Mouse (Mus musculus) hindbrain, embryonic 13.5 days (tissue): ENCODE measurements at regions not wholly inside any gene's neighbourhood (a gene's known extent, or its start where the extent isn't known, plus 50 kb on each side); places are given as distances from the start of the nearest gene placed in this dataset.

Experiments used
- ATAC-seq: fragments of 200-750 bp; cut with Nextera tagmentation; 2 replicates; pipeline ENCODE4 v1.8.0; 2017; ENCODE audit warnings: moderate TSS enrichment; ENCODE audit not compliant: low FRiP score
- H3K27ac ChIP-seq: fragments of 300-500 bp; sonication (generic); 2 replicates; pipeline ENCODE4 v1.5.1; 2015; ENCODE audit warnings: inconsistent platforms, mild to moderate bottlenecking, moderate library complexity
- H3K27me3 ChIP-seq: fragments of 300-500 bp; sonication (generic); 2 replicates; pipeline ENCODE4 v1.6.1; 2015; ENCODE audit warnings: mild to moderate bottlenecking, inconsistent platforms
- H3K36me3 ChIP-seq: fragments of 300-500 bp; sonication (generic); 2 replicates; pipeline ENCODE4 v1.6.1; 2015; ENCODE audit warnings: mild to moderate bottlenecking, inconsistent platforms
- H3K4me1 ChIP-seq: fragments of 300-500 bp; sonication (generic); replicated peaks from 2 replicates; pipeline ENCODE4 v1.6.1; 2015; ENCODE audit warnings: inconsistent platforms
- H3K4me2 ChIP-seq: fragments of 300-500 bp; sonication (generic); 2 replicates; pipeline ENCODE4 v1.6.1; 2015; ENCODE audit warnings: inconsistent platforms, mild to moderate bottlenecking, moderate library complexity
- H3K4me3 ChIP-seq: fragments of 300-500 bp; sonication (generic); 2 replicates; pipeline ENCODE4 v1.5.1; 2015; ENCODE audit warnings: mild to moderate bottlenecking, inconsistent platforms
- H3K9ac ChIP-seq: fragments of 300-500 bp; sonication (generic); 2 replicates; pipeline ENCODE4 v1.6.1; 2015; ENCODE audit warnings: mild to moderate bottlenecking, inconsistent platforms
- H3K9me3 ChIP-seq: fragments of 300-500 bp; sonication (generic); 2 replicates; pipeline ENCODE4 v1.6.1; 2016; ENCODE audit warnings: inconsistent platforms
- WGBS: fragments of 180-500 bp; shearing (Covaris S2); methylation state at CpG from one replicate; pipeline ENCODE4 v1.1.7; 2015; 5-methylcytosine and 5-hydroxymethylcytosine counted together

GRCm38 (mm10) chr11:24226755-24227154 lies 148.9 kb downstream of the Bcl11a start:
- Histone ChIP-seq H3K27me3 (no peaks in the 10 kb centered on the region), H3K36me3 (no peaks in the 10 kb centered on the region), H3K4me2 (no peak overlapping the region), H3K27ac (no peak overlapping the region), H3K4me1 (no peaks in the 10 kb centered on the region), H3K9ac (no peak overlapping the region), H3K9me3 (no peaks in the 10 kb centered on the region), H3K4me3 (no peak overlapping the region)
- WGBS, result 87% methylated on average over 3 of the region's 3 CpGs
- ATAC-seq, result no peak

GRCm38 (mm10) chr11:24233376-24233775 lies 155.5 kb downstream of the Bcl11a start:
- no peaks in the 10 kb centered on the region for H3K9me3 ChIP-seq
- no peak for ATAC-seq
- no peaks in the 10 kb centered on the region for H3K36me3 ChIP-seq

GRCm38 (mm10) chr11:24233821-24234220 lies 156.0 kb downstream of the Bcl11a start:
- ATAC-seq, result no peak
- Histone ChIP-seq H3K27me3 (no peaks in the 10 kb centered on the region), H3K27ac (no peak overlapping the region), H3K4me1 (0 out of 2 replicates have a peak, but pooled peaks cover 3% of the 10 kb centered on the region), H3K4me3 (no peak overlapping the region), H3K36me3 (no peaks in the 10 kb centered on the region), H3K4me2 (no peak overlapping the region), H3K9me3 (no peaks in the 10 kb centered on the region), H3K9ac (no peak overlapping the region)
- WGBS, result 77% methylated on average over 9 of the region's 9 CpGs

More at GRCm38 (mm10) chr11:24233376-24233775, 155.5 kb downstream of the Bcl11a start:
- H3K27me3 ChIP-seq, result no peaks in the 10 kb centered on the region
- H3K4me2 ChIP-seq, result no peak overlapping the region
- H3K4me1 ChIP-seq, result 0 out of 2 replicates have a peak, but pooled peaks cover 3% of the 10 kb centered on the region
- no peak overlapping the region for H3K9ac ChIP-seq
- H3K27ac ChIP-seq, result no peak overlapping the region
- WGBS, result 88% methylated on average over 11 of the region's 11 CpGs
- no peak overlapping the region for H3K4me3 ChIP-seq

- 74% methylated on average over 3 of the region's 3 CpGs for WGBS
- Histone ChIP-seq H3K36me3 (no peaks in the 10 kb centered on the region), H3K4me2 (no peak overlapping the region), H3K27me3 (no peaks in the 10 kb centered on the region), H3K9ac (no peak overlapping the region), H3K9me3 (no peaks in the 10 kb centered on the region), H3K4me3 (no peak overlapping the region), H3K27ac (no peak overlapping the region), H3K4me1 (0 out of 2 replicates have a peak, but pooled peaks cover 3% of the 10 kb centered on the region)
- no peak for ATAC-seq
Measured at GRCm38 (mm10) chr11:24234422-24234821, 156.6 kb downstream of the Bcl11a start.

DNA sequence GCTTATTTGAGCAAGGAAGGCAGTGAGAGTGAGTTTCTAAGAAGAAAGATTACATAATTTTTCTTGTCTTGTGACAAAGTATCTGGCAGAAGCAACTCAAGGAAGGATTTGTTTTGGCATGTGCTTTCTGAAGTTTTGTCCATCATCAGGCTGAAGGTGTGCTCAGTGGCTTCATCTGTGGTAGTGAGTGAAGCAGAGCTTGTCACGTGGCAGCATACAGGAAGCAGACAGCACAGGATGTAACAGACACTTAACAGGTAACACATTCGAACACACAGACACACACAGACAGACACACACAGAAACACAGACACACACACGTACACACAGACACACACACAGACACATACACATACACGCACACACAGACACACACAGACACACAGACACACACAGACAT lies 157.5 kb downstream of the Bcl11a start:
- H3K27ac ChIP-seq, result no peak overlapping the region
- H3K9me3 ChIP-seq, result no peaks in the 10 kb centered on the region
- no peaks in the 10 kb centered on the region for H3K36me3 ChIP-seq
- WGBS, result 90% methylated on average over 4 of the region's 4 CpGs
- H3K4me1 ChIP-seq, result 0 out of 2 replicates have a peak, but pooled peaks cover 3% of the 10 kb centered on the region
- no peaks in the 10 kb centered on the region for H3K27me3 ChIP-seq
- no peak overlapping the region for H3K4me2 ChIP-seq
- H3K9ac ChIP-seq, result no peak overlapping the region
- no peak overlapping the region for H3K4me3 ChIP-seq
- no peak for ATAC-seq

DNA sequence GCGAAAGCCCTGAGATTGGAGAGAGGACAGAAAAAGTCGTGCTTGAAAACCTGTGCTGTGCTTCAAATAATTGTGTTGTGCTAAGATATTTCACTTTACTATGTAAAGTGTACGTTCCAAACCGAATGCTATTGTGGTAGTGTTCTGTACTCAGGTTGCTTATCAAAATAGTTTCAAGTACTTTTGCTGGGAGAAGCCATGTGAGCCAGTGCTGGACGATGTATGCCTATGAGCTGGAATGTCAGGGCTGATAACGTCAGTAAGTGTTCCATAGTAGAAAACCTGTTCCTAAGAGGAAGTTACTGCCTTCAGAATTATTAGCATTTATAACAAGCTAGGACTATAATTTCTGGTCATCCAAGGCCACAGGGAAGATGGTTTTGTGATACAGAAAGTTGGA lies 161.8 kb downstream of the Bcl11a start:
- no peak for ATAC-seq
- H3K27ac ChIP-seq, result no peak overlapping the region
- no peaks in the 10 kb centered on the region for H3K36me3 ChIP-seq
- H3K4me1 ChIP-seq, result peaks cover 5% of the 10 kb centered on the region; the same call in 1 of the 2 replicates
- WGBS, result 92% methylated on average over 6 of the region's 6 CpGs
- H3K27me3 ChIP-seq, result no peaks in the 10 kb centered on the region
- H3K4me3 ChIP-seq, result no peak overlapping the region
- H3K4me2 ChIP-seq, result no peak overlapping the region
- H3K9me3 ChIP-seq, result no peaks in the 10 kb centered on the region
- H3K9ac ChIP-seq, result no peak overlapping the region

DNA sequence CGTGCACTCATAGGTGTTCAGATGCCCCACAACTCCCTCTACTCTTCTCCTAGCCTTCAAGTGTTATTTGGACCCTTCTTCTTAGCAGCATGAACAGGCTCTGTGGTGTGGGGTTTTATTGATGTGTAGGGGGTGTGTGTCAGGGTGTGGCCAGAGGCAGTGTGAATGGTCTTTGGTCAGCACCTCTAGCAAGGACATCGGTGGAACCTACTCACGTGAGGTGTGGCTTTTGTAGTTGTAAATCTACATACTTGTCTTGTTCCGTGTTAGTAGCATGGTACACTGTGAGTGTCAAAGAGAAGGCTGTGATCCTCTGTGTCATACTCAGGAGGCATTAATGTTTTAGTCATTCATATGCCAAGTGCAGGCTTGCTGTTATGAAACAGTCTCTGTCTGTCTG lies 164.2 kb downstream of the Bcl11a start:
- H3K36me3 ChIP-seq, result no peaks in the 10 kb centered on the region
- H3K4me1 ChIP-seq, result peaks cover 6% of the 10 kb centered on the region; the same call in 1 of the 2 replicates
- no peak overlapping the region for H3K4me3 ChIP-seq
- WGBS, result 82% methylated on average over 4 of the region's 4 CpGs
- H3K9ac ChIP-seq, result no peak overlapping the region
- H3K27ac ChIP-seq, result no peak overlapping the region
- no peaks in the 10 kb centered on the region for H3K27me3 ChIP-seq
- H3K4me2 ChIP-seq, result no peak overlapping the region
- no peaks in the 10 kb centered on the region for H3K9me3 ChIP-seq
- ATAC-seq, result no peak

DNA sequence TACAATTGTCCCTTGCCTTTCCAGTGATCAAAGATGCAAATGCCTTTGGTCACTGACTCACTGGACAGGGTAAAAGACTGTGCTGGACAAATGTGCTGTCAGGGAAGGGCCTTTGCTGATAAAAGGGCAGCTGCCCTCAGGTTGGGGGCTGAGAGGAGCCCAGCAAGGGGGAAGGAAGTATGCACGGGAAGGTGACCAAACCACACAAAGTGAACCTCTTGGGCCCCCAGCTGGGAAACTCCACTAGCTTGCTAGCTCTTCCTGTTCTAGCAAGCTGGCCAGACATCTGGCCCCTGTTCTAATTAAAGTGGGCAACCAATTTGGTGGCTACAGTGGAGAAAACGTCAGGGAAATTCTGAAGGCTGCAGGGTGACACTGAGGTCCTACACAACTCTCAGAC lies 165.0 kb downstream of the Bcl11a start:
- Histone ChIP-seq H3K9me3 (no peaks in the 10 kb centered on the region), H3K27me3 (no peaks in the 10 kb centered on the region), H3K4me3 (no peak overlapping the region), H3K9ac (no peak overlapping the region), H3K27ac (no peak overlapping the region), H3K4me2 (no peak overlapping the region), H3K4me1 (peaks cover 6% of the 10 kb centered on the region; the same call in 1 of the 2 replicates), H3K36me3 (no peaks in the 10 kb centered on the region)
- ATAC-seq, result no peak
- 13% methylated on average over 2 of the region's 2 CpGs for WGBS

GRCm38 (mm10) chr11:24245390-24245789 lies 167.5 kb downstream of the Bcl11a start:
- Histone ChIP-seq H3K9ac (no peak overlapping the region), H3K9me3 (no peaks in the 10 kb centered on the region), H3K4me2 (no peak overlapping the region), H3K4me1 (peaks cover 6% of the 10 kb centered on the region; the same call in 1 of the 2 replicates), H3K27me3 (no peaks in the 10 kb centered on the region), H3K4me3 (no peak overlapping the region), H3K27ac (no peak overlapping the region), H3K36me3 (no peaks in the 10 kb centered on the region)
- WGBS, result 84% methylated on average over 4 of the region's 4 CpGs
- ATAC-seq, result no peak

DNA sequence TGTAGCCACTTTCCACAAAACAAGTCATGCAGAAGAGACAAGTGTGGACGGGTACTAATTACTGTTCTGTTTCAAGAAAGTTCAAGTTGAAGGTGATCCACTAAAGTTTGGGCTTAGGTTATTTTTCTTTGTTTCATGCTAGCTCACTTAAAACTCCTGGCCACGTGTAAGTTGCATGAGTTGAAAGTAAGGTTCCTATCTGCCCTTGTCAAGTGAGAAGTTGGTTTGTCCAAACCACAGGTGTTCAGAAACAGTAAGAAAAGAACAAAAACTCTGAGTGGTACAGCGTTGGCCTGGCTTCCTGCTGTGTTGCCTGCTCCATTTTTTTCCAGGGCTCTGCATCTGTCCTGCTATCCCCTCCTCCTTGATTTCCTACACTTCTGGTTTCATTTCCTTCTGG lies 168.5 kb downstream of the Bcl11a start:
- WGBS, result 70% methylated on average over 3 of the region's 3 CpGs
- no peak overlapping the region for H3K27ac ChIP-seq
- no peaks in the 10 kb centered on the region for H3K27me3 ChIP-seq
- H3K4me1 ChIP-seq, result peaks cover 6% of the 10 kb centered on the region; the same call in 1 of the 2 replicates
- no peak overlapping the region for H3K4me3 ChIP-seq
- ATAC-seq, result no peak
- H3K4me2 ChIP-seq, result no peak overlapping the region
- H3K9ac ChIP-seq, result no peak overlapping the region
- H3K9me3 ChIP-seq, result no peaks in the 10 kb centered on the region
- no peaks in the 10 kb centered on the region for H3K36me3 ChIP-seq

DNA sequence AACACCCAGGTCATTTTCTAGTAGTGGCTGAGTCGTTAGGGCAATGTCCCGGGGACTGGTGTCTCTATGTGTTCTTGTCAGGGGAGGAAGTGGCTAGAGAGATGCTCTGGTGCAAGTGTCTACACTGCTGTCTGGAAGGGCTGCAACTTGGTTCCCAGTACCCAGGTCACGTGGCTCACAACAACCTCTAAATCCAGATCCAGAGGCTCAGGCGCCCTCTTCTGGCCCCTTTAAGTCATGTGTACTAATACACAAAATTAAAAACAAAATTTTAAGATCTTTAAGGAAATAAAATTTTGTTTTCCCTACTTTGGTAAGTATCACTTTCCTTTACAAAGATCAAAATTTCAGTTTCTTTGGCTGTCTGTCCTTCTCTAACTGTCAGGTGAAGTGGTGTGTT lies 169.4 kb downstream of the Bcl11a start:
- H3K27me3 ChIP-seq, result no peaks in the 10 kb centered on the region
- no peaks in the 10 kb centered on the region for H3K9me3 ChIP-seq
- H3K27ac ChIP-seq, result no peak overlapping the region
- no peak overlapping the region for H3K4me2 ChIP-seq
- H3K36me3 ChIP-seq, result no peaks in the 10 kb centered on the region
- peaks cover 6% of the 10 kb centered on the region; the same call in 1 of the 2 replicates for H3K4me1 ChIP-seq
- no peak for ATAC-seq
- no peak overlapping the region for H3K9ac ChIP-seq
- WGBS, result 91% methylated on average over 4 of the region's 4 CpGs
- no peak overlapping the region for H3K4me3 ChIP-seq

- no peak overlapping the region for H3K4me2 ChIP-seq
- no peaks in the 10 kb centered on the region for H3K4me1 ChIP-seq
- no peaks in the 10 kb centered on the region for H3K36me3 ChIP-seq
- WGBS, result 58% methylated on average over 5 of the region's 5 CpGs
- ATAC-seq, result no peak
- H3K9ac ChIP-seq, result no peak overlapping the region
- no peaks in the 10 kb centered on the region for H3K27me3 ChIP-seq
- H3K27ac ChIP-seq, result no peak overlapping the region
- H3K9me3 ChIP-seq, result no peaks in the 10 kb centered on the region
- no peak overlapping the region for H3K4me3 ChIP-seq
Measured at GRCm38 (mm10) chr11:24251516-24251915, 173.7 kb downstream of the Bcl11a start.

- H3K9me3 ChIP-seq, result no peaks in the 10 kb centered on the region
- no peaks in the 10 kb centered on the region for H3K36me3 ChIP-seq
- no peak for ATAC-seq
- H3K4me2 ChIP-seq, result no peak overlapping the region
- WGBS, result 89% methylated on average over 22 of the region's 22 CpGs
- H3K9ac ChIP-seq, result no peak overlapping the region
- no peak overlapping the region for H3K4me3 ChIP-seq
- H3K4me1 ChIP-seq, result no peaks in the 10 kb centered on the region
- H3K27me3 ChIP-seq, result no peaks in the 10 kb centered on the region
- no peak overlapping the region for H3K27ac ChIP-seq
Measured at GRCm38 (mm10) chr11:24255201-24256060, 177.6 kb downstream of the Bcl11a start.
